Mouse (Mus musculus) heart, postnatal 0 days (tissue): ENCODE results near the gene Gm1113.

Source experiments
- CTCF ChIP-seq: IDR thresholded peaks from 2 replicates; pipeline ENCODE4 v1.5.1; 2016; ENCODE audit warnings: antibody characterized with exemption, control low read depth, low read depth
- EP300 ChIP-seq: IDR thresholded peaks from 2 replicates; pipeline ENCODE4 v1.6.1; 2016; ENCODE audit warnings: antibody characterized with exemption, low read depth

DNA sequence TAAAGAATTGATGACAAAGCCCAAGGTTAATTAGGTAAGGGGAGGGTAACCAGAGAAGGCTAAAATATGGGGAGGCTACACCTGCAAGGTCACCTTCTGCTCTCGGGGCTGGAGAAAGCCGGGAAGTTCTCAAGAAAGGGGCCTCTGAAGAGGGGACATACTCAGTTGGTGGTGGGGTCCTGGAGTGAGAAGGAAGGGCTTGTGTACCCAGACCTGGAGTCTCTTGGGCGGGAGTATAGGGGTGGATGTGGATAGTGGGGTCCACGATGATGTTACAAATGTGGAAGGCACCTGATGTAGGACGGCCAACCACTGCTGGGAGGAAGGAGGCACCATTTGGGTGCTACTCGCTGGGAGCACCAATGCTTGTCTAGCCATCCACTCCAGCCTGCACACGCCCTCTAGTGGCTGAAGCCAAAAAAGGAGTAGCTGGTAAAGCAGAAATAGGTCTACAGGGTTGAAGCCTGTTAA lies 5.9 kb upstream of the Gm1113 start:
- peak; percentile 96 for TF ChIP-seq CTCF
- no peak for TF ChIP-seq EP300
